Comparison of ENCODE assay signal across 10 mouse cellular contexts in genomic region chr3:138405341-138405740, GRCm38 (mm10). TPM values are rescaled to one million over a fixed set of nuclear protein-coding genes. Genes with fewer than 3 reads are reported as not detected.
DNase-seq lines count a peak whose midpoint lies in the region; ATAC-seq and TF ChIP-seq lines count a peak whose summit lies in the region.
"Had no signal": no experiment of that assay in that cellular context is flagged by ENCODE, and none has a peak within 500 bp of the region (broad histone marks: within the 10 kb centered on the region; RNA-seq: fewer than 3 reads in every experiment).

No protein-coding gene starts in this region.

- DNase-seq in midbrain, embryonic 14.5 days: peak; percentile 81
- DNase-seq in adrenal gland, adult 18-20 months (ENCODE audit: low spot score in 2 of 2): peak; percentile 36 to 45
- peak; percentile 60 for DNase-seq in embryo, embryonic 11 days
- DNase-seq in kidney, postnatal 0 days (ENCODE audit: low spot score): peak; percentile 85
- peak; percentile 91 for DNase-seq in lung, embryonic 14.5 days
- peak; percentile 16 for DNase-seq in testis, postnatal 14 days (ENCODE audit: low spot score)

- peak; percentile 79 for TF ChIP-seq CTCF in kidney, postnatal 0 days (IDR thresholded peaks at IDR 0.05; ENCODE audit: low read depth)
- TF ChIP-seq CTCF in lung, embryonic 14.5 days (IDR thresholded peaks at IDR 0.05; ENCODE audit: low read depth): peak; percentile 79

- no peak overlapping the region for H3K27ac ChIP-seq in midbrain, embryonic 14.5 days (replicated peaks; ENCODE audit: low read depth, low read length)
- H3K27ac ChIP-seq in midbrain, embryonic 13.5 days: no peak overlapping the region
- no peak overlapping the region for H3K27ac ChIP-seq in kidney, postnatal 0 days
- no peak overlapping the region for H3K27ac ChIP-seq in lung, embryonic 14.5 days (ENCODE audit: low read depth)
- H3K27ac ChIP-seq: embryonic facial prominence, embryonic 15.5 days; liver, embryonic 15.5 days had no signal

- H3K4me3 ChIP-seq in midbrain, embryonic 14.5 days (replicated peaks; ENCODE audit: low read depth, low read length): no peak overlapping the region
- H3K4me3 ChIP-seq in midbrain, embryonic 13.5 days (replicated peaks): no peak overlapping the region
- no peak overlapping the region for H3K4me3 ChIP-seq in kidney, postnatal 0 days (replicated peaks; ENCODE audit: low read depth, low read length)
- no peak overlapping the region for H3K4me3 ChIP-seq in lung, embryonic 14.5 days (ENCODE audit: low read depth, low read length)
- H3K4me3 ChIP-seq: embryonic facial prominence, embryonic 15.5 days; liver, embryonic 15.5 days had no signal

- H3K27me3 ChIP-seq in midbrain, embryonic 14.5 days (ENCODE audit: control insufficient read depth, insufficient read depth, low read length): no peaks in the 10 kb centered on the region
- no peaks in the 10 kb centered on the region for H3K27me3 ChIP-seq in midbrain, embryonic 13.5 days
- no peaks in the 10 kb centered on the region for H3K27me3 ChIP-seq in kidney, postnatal 0 days (ENCODE audit: insufficient read depth, low read length)
- no peaks in the 10 kb centered on the region for H3K27me3 ChIP-seq in lung, embryonic 14.5 days (ENCODE audit: insufficient read depth, low read length)
- H3K27me3 ChIP-seq: embryonic facial prominence, embryonic 15.5 days; liver, embryonic 15.5 days had no signal

- ATAC-seq in midbrain, embryonic 14.5 days (ENCODE audit: low FRiP score, low TSS enrichment): no peak
- no peak for ATAC-seq in midbrain, embryonic 13.5 days
- no peak for ATAC-seq in kidney, postnatal 0 days (replicated peaks; ENCODE audit: low FRiP score, low read depth)
- 0 out of 2 replicates have a peak, but pooled peaks have one; percentile 45 for ATAC-seq in lung, embryonic 14.5 days (ENCODE audit: insufficient read depth)

- 50% methylated on average over 3 of the region's 3 CpGs for WGBS in midbrain, embryonic 14.5 days
- 53% methylated on average over 3 of the region's 3 CpGs for WGBS in midbrain, embryonic 13.5 days
- 36% methylated on average over 3 of the region's 3 CpGs for WGBS in kidney, postnatal 0 days
- 28% methylated on average over 3 of the region's 3 CpGs for WGBS in lung, embryonic 14.5 days

- H3K4me2 ChIP-seq in midbrain, embryonic 14.5 days (ENCODE audit: low read length): no peak overlapping the region
- no peak overlapping the region for H3K4me2 ChIP-seq in midbrain, embryonic 13.5 days (replicated peaks)
- no peak overlapping the region for H3K4me2 ChIP-seq in kidney, postnatal 0 days (ENCODE audit: low read length)
- H3K4me2 ChIP-seq in lung, embryonic 14.5 days: no peak overlapping the region
- H3K4me2 ChIP-seq: embryonic facial prominence, embryonic 15.5 days; liver, embryonic 15.5 days had no signal

- H3K4me1 ChIP-seq in midbrain, embryonic 14.5 days (ENCODE audit: control insufficient read depth, insufficient read depth, low read length): no peaks in the 10 kb centered on the region
- H3K4me1 ChIP-seq in midbrain, embryonic 13.5 days (replicated peaks): no peaks in the 10 kb centered on the region
- no peaks in the 10 kb centered on the region for H3K4me1 ChIP-seq in kidney, postnatal 0 days (replicated peaks; ENCODE audit: insufficient read depth, low read length)
- H3K4me1 ChIP-seq in lung, embryonic 14.5 days (ENCODE audit: insufficient read depth): no peaks in the 10 kb centered on the region
- H3K4me1 ChIP-seq: embryonic facial prominence, embryonic 15.5 days; liver, embryonic 15.5 days had no signal

- no peak overlapping the region for H3K9ac ChIP-seq in midbrain, embryonic 14.5 days (replicated peaks; ENCODE audit: low read length)
- H3K9ac ChIP-seq in midbrain, embryonic 13.5 days (replicated peaks): no peak overlapping the region
- H3K9ac ChIP-seq in kidney, postnatal 0 days (ENCODE audit: low read depth, low read length): no peak overlapping the region
- H3K9ac ChIP-seq in lung, embryonic 14.5 days: no peak overlapping the region
- H3K9ac ChIP-seq: embryonic facial prominence, embryonic 15.5 days; liver, embryonic 15.5 days had no signal

- no peaks in the 10 kb centered on the region for H3K36me3 ChIP-seq in midbrain, embryonic 14.5 days (ENCODE audit: control insufficient read depth, insufficient read depth, low read length)
- H3K36me3 ChIP-seq in midbrain, embryonic 13.5 days: no peaks in the 10 kb centered on the region
- no peaks in the 10 kb centered on the region for H3K36me3 ChIP-seq in kidney, postnatal 0 days (ENCODE audit: insufficient read depth, low read length)
- H3K36me3 ChIP-seq in lung, embryonic 14.5 days (ENCODE audit: insufficient read depth): no peaks in the 10 kb centered on the region
- H3K36me3 ChIP-seq: embryonic facial prominence, embryonic 15.5 days; liver, embryonic 15.5 days had no signal

- no peaks in the 10 kb centered on the region for H3K9me3 ChIP-seq in midbrain, embryonic 14.5 days (ENCODE audit: control insufficient read depth, low read length)
- H3K9me3 ChIP-seq in midbrain, embryonic 13.5 days: no peaks in the 10 kb centered on the region
- no peaks in the 10 kb centered on the region for H3K9me3 ChIP-seq in kidney, postnatal 0 days (replicated peaks; ENCODE audit: low read length)
- H3K9me3 ChIP-seq in lung, embryonic 14.5 days (ENCODE audit: low read depth, low read length): no peaks in the 10 kb centered on the region
- H3K9me3 ChIP-seq: embryonic facial prominence, embryonic 15.5 days; liver, embryonic 15.5 days had no signal

RNA-seq across cellular contexts. Expression of gene Adh4, which starts 9.9 kb away (rescaled TPM):
- not detected in 2 replicates for polyA plus RNA-seq in midbrain, embryonic 14.5 days (2014; fragmentation: Nextera tagmentation; extraction: Ambion mirVana)
- not detected in 2 replicates for polyA plus RNA-seq in midbrain, embryonic 13.5 days (2015; fragmentation: Nextera tagmentation; extraction: Ambion mirVana)
- total RNA-seq in adrenal gland, adult 18-20 months (2021): 1 to 10 TPM in 1 of 2 experiments, under 1 TPM in 1; 0.80 to 2.3 TPM
- not detected in 2 replicates for polyA plus RNA-seq in kidney, postnatal 0 days (2015; fragmentation: Nextera tagmentation; extraction: Ambion mirVana)
- polyA plus RNA-seq in lung, embryonic 14.5 days (2014; fragmentation: Nextera tagmentation; extraction: Ambion mirVana): not detected in 2 replicates
- polyA plus RNA-seq: embryonic facial prominence, embryonic 15.5 days; liver, embryonic 15.5 days; stomach, embryonic 16.5 days had no signal

RNA-seq across cellular contexts. Expression of gene Adh5, which starts 37.6 kb away (rescaled TPM):
- 220 and 238 TPM in 2 replicates for polyA plus RNA-seq in midbrain, embryonic 14.5 days (2014; fragmentation: Nextera tagmentation; extraction: Ambion mirVana)
- 243 and 250 TPM in 2 replicates for polyA plus RNA-seq in midbrain, embryonic 13.5 days (2015; fragmentation: Nextera tagmentation; extraction: Ambion mirVana)
- 100 to 1,000 TPM; 139 to 209 TPM for total RNA-seq in adrenal gland, adult 18-20 months (2021)
- polyA plus RNA-seq in kidney, postnatal 0 days (2015; fragmentation: Nextera tagmentation; extraction: Ambion mirVana): 280 and 288 TPM in 2 replicates
- 274 and 275 TPM in 2 replicates for polyA plus RNA-seq in lung, embryonic 14.5 days (2014; fragmentation: Nextera tagmentation; extraction: Ambion mirVana)

Comparison
In these comparisons a context has a peak if more than half of its experiments do, and no peak if none do; other contexts are left out.
1. DNase-seq: peak in every context shown above with its lines; median percentile 91 in lung, embryonic 14.5 days; 85 in kidney, postnatal 0 days; 81 in midbrain, embryonic 14.5 days; 60 in embryo, embryonic 11 days; 40 in adrenal gland, adult 18-20 months; 16 in testis, postnatal 14 days.